Mouse (Mus musculus) retina, adult 2 months (tissue): Measurements from ENCODE around the gene Pgs1.

ENCODE experiments used
- DNase-seq: peaks from one replicate; pipeline ENCODE4 v3.0.0-alpha.2; 2012; ENCODE audit warnings: low read depth, low spot score

Gene Pgs1

GRCm38 (mm10) chr11:118000565-118001215 is 14.6 kb downstream of the Pgs1 start:
- DNase-seq, result no peak

- no peak for DNase-seq
Observed at GRCm38 (mm10) chr11:118003176-118003575, 17.1 kb downstream of the Pgs1 start.

- no peak for DNase-seq
Observed at GRCm38 (mm10) chr11:118003718-118004117, 17.6 kb downstream of the Pgs1 start.

GRCm38 (mm10) chr11:118004217-118004616 is 18.1 kb downstream of the Pgs1 start:
- no peak for DNase-seq

- no peak for DNase-seq
Observed at GRCm38 (mm10) chr11:118007460-118008143, 21.5 kb downstream of the Pgs1 start.

GRCm38 (mm10) chr11:118008144-118008805 is 22.2 kb downstream of the Pgs1 start:
- DNase-seq, result no peak

- no peak for DNase-seq
Observed at GRCm38 (mm10) chr11:118008843-118009242, 22.8 kb downstream of the Pgs1 start.

GRCm38 (mm10) chr11:118009865-118010571 is 23.9 kb downstream of the Pgs1 start:
- no peak for DNase-seq

GRCm38 (mm10) chr11:118012595-118012994 is 26.5 kb downstream of the Pgs1 start:
- no peak for DNase-seq

GRCm38 (mm10) chr11:118013339-118013738 is 27.2 kb downstream of the Pgs1 start:
- no peak for DNase-seq

GRCm38 (mm10) chr11:118014391-118014995 is 28.4 kb downstream of the Pgs1 start:
- no peak for DNase-seq

GRCm38 (mm10) chr11:118015381-118016145 is 29.5 kb downstream of the Pgs1 start:
- no peak for DNase-seq

GRCm38 (mm10) chr11:118018328-118018727 is 32.2 kb downstream of the Pgs1 start:
- DNase-seq, result no peak

- DNase-seq, result peak; percentile 28
Observed at GRCm38 (mm10) chr11:118021806-118022205, 35.7 kb downstream of the Pgs1 start.

GRCm38 (mm10) chr11:118023475-118023874 is 37.4 kb downstream of the Pgs1 start:
- no peak for DNase-seq

- no peak for DNase-seq
Observed at GRCm38 (mm10) chr11:118024111-118024510, 38.0 kb downstream of the Pgs1 start.

- DNase-seq, result no peak
Observed at GRCm38 (mm10) chr11:118029170-118029569, 43.1 kb downstream of the Pgs1 start.

- DNase-seq, result no peak
Observed at GRCm38 (mm10) chr11:118031134-118031533, 45.0 kb downstream of the Pgs1 start.

- DNase-seq, result no peak
Observed at GRCm38 (mm10) chr11:118034395-118034794, 48.3 kb downstream of the Pgs1 start.

- no peak for DNase-seq
Observed at GRCm38 (mm10) chr11:118035068-118035467, 49.0 kb downstream of the Pgs1 start.

GRCm38 (mm10) chr11:118042791-118043190 is 56.7 kb downstream of the Pgs1 start:
- DNase-seq, result no peak
